Mouse (Mus musculus) neural tube, embryonic 12.5 days (tissue): ENCODE results near the gene Cpt1b. TPM values are rescaled to one million over a fixed set of nuclear protein-coding genes. Genes with fewer than 3 reads are reported as not detected.

Experiments
- ATAC-seq: fragments of 200-750 bp; cut with Nextera tagmentation; 2 replicates; pipeline ENCODE4 v1.8.0; 2017; ENCODE audit warnings: low read depth, mild to moderate bottlenecking, moderate TSS enrichment, moderate library complexity; ENCODE audit not compliant: low FRiP score
- H3K27ac ChIP-seq: fragments of 300-500 bp; sonication (generic); 2 replicates; pipeline ENCODE4 v1.5.1; 2016
- H3K27me3 ChIP-seq: fragments of 300-500 bp; sonication (generic); replicated peaks from 2 replicates; pipeline ENCODE4 v1.6.1; 2016; ENCODE audit warnings: mild to moderate bottlenecking
- H3K36me3 ChIP-seq: fragments of 300-500 bp; sonication (generic); 2 replicates; pipeline ENCODE4 v1.6.1; 2016; ENCODE audit warnings: mild to moderate bottlenecking
- H3K4me1 ChIP-seq: fragments of 300-500 bp; sonication (generic); 2 replicates; pipeline ENCODE4 v1.6.1; 2016
- H3K4me2 ChIP-seq: fragments of 300-500 bp; sonication (generic); replicated peaks from 2 replicates; pipeline ENCODE4 v1.6.1; 2016; ENCODE audit warnings: mild to moderate bottlenecking
- H3K4me3 ChIP-seq: fragments of 300-500 bp; sonication (generic); 2 replicates; pipeline ENCODE4 v1.5.1; 2016
- H3K9ac ChIP-seq: fragments of 300-500 bp; sonication (generic); 2 replicates; pipeline ENCODE4 v1.6.1; 2016; ENCODE audit warnings: mild to moderate bottlenecking
- H3K9me3 ChIP-seq: fragments of 300-500 bp; sonication (generic); 2 replicates; pipeline ENCODE4 v1.6.1; 2016; ENCODE audit warnings: mild to moderate bottlenecking
- WGBS: fragments of 180-500 bp; shearing (Covaris S2); methylation state at CpG from one replicate; pipeline ENCODE4 v1.1.7; 2016; 5-methylcytosine and 5-hydroxymethylcytosine counted together
- polyA plus RNA-seq: library from polyadenylated mRNA; unstranded; fragments of >200 nt; fragmentation: Nextera tagmentation; extraction: Ambion mirVana; gene quantifications from 2 replicates; pipeline ENCODE4 v1.2.1, GENCODE M21; 2016

The Cpt1b gene
- polyA plus RNA-seq, 1 experiment from 2014 or later, result 0.85 TPM

GRCm38 (mm10) chr15:89459821-89460220 is 34.2 kb upstream of the Cpt1b start:
- H3K4me3 ChIP-seq, result no peak overlapping the region
- ATAC-seq, result no peak
- peaks cover 62% of the 10 kb centered on the region for H3K36me3 ChIP-seq
- no peak overlapping the region for H3K9ac ChIP-seq
- no peaks in the 10 kb centered on the region for H3K9me3 ChIP-seq
- H3K27ac ChIP-seq, result no peak overlapping the region
- peaks cover 13% of the 10 kb centered on the region for H3K4me1 ChIP-seq
- H3K4me2 ChIP-seq, result no peak overlapping the region
- WGBS, result 87% methylated on average over 7 of the region's 7 CpGs
- H3K27me3 ChIP-seq, result no peaks in the 10 kb centered on the region

GRCm38 (mm10) chr15:89458942-89459341 is 33.3 kb upstream of the Cpt1b start:
- peaks cover 62% of the 10 kb centered on the region for H3K36me3 ChIP-seq
- H3K4me2 ChIP-seq, result no peak overlapping the region
- no peak overlapping the region for H3K4me3 ChIP-seq
- no peaks in the 10 kb centered on the region for H3K27me3 ChIP-seq
- no peak overlapping the region for H3K9ac ChIP-seq
- no peak for ATAC-seq
- H3K9me3 ChIP-seq, result no peaks in the 10 kb centered on the region
- peaks cover 17% of the 10 kb centered on the region for H3K4me1 ChIP-seq
- WGBS, result 95% methylated on average over 15 of the region's 15 CpGs
- H3K27ac ChIP-seq, result no peak overlapping the region

- Histone ChIP-seq H3K4me1 (peaks cover 21% of the 10 kb centered on the region), H3K9ac (0 out of 2 replicates have a peak overlapping the region, but pooled peaks have one; percentile 77), H3K27ac (no peak overlapping the region), H3K4me3 (peak overlapping the region; percentile 74), H3K27me3 (peaks cover 6% of the 10 kb centered on the region), H3K36me3 (peaks cover 41% of the 10 kb centered on the region), H3K9me3 (no peaks in the 10 kb centered on the region), H3K4me2 (peak overlapping the region; percentile 82)
- WGBS, result 87% methylated on average over 6 of the region's 6 CpGs
- ATAC-seq, result no peak
Observed at GRCm38 (mm10) chr15:89455642-89456041, 30.0 kb upstream of the Cpt1b start.

GRCm38 (mm10) chr15:89454857-89455256 is 29.2 kb upstream of the Cpt1b start:
- Histone ChIP-seq H3K9me3 (no peaks in the 10 kb centered on the region), H3K27me3 (peaks cover 6% of the 10 kb centered on the region), H3K4me2 (peak overlapping the region; percentile 82), H3K9ac (peak overlapping the region; percentile 77), H3K4me1 (peaks cover 21% of the 10 kb centered on the region), H3K27ac (0 out of 2 replicates have a peak overlapping the region, but pooled peaks have one; percentile 37), H3K4me3 (peak overlapping the region; percentile 74), H3K36me3 (peaks cover 33% of the 10 kb centered on the region)
- WGBS, result 25% methylated on average over 4 of the region's 6 CpGs
- peak; percentile 46; the same call in 1 of the 2 replicates for ATAC-seq

GRCm38 (mm10) chr15:89453865-89454478 is 28.3 kb upstream of the Cpt1b start, which contains the start of gene Mapk8ip2:
Gene Mapk8ip2 (plus strand): TSS chr15:89453913.
- Histone ChIP-seq H3K9ac (peak within 1 kb of the TSS; percentile 77), H3K27me3 (peaks cover 6% of the 10 kb centered on the region), H3K4me1 (peaks cover 21% of the 10 kb centered on the region), H3K4me3 (peak within 1 kb of the TSS; percentile 74), H3K27ac (peak within 1 kb of the TSS; percentile 62; the same call in 1 of the 2 replicates), H3K4me2 (peak within 1 kb of the TSS; percentile 82), H3K9me3 (no peaks in the 10 kb centered on the region), H3K36me3 (peaks cover 26% of the 10 kb centered on the region)
- ATAC-seq, result peak; percentile 77
- under 1% methylated on average over 53 of the region's 53 CpGs for WGBS

GRCm38 (mm10) chr15:89452906-89453864 is 27.5 kb upstream of the Cpt1b start:
- peak; percentile 63 for ATAC-seq
- peak overlapping the region; percentile 82 for H3K4me2 ChIP-seq
- peak overlapping the region; percentile 74 for H3K4me3 ChIP-seq
- 4% methylated on average over 24 of the region's 24 CpGs for WGBS
- peaks cover 6% of the 10 kb centered on the region for H3K27me3 ChIP-seq
- peak overlapping the region; percentile 62; the same call in 1 of the 2 replicates for H3K27ac ChIP-seq
- peaks cover 21% of the 10 kb centered on the region for H3K4me1 ChIP-seq
- peaks cover 20% of the 10 kb centered on the region for H3K36me3 ChIP-seq
- no peaks in the 10 kb centered on the region for H3K9me3 ChIP-seq
- peak overlapping the region; percentile 77 for H3K9ac ChIP-seq

- no peaks in the 10 kb centered on the region for H3K36me3 ChIP-seq
- no peak overlapping the region for H3K4me2 ChIP-seq
- H3K27me3 ChIP-seq, result no peaks in the 10 kb centered on the region
- no peak overlapping the region for H3K9ac ChIP-seq
- H3K9me3 ChIP-seq, result no peaks in the 10 kb centered on the region
- ATAC-seq, result no peak
- no peaks in the 10 kb centered on the region for H3K4me1 ChIP-seq
- WGBS, result 42% methylated on average over 8 of the region's 8 CpGs
- H3K27ac ChIP-seq, result no peak overlapping the region
- no peak overlapping the region for H3K4me3 ChIP-seq
Observed at GRCm38 (mm10) chr15:89442486-89443070, 16.9 kb upstream of the Cpt1b start.

- no peak for ATAC-seq
- Histone ChIP-seq H3K4me2 (no peak overlapping the region), H3K9me3 (no peaks in the 10 kb centered on the region), H3K4me3 (no peak overlapping the region), H3K36me3 (no peaks in the 10 kb centered on the region), H3K27me3 (no peaks in the 10 kb centered on the region), H3K4me1 (no peaks in the 10 kb centered on the region), H3K9ac (no peak overlapping the region), H3K27ac (no peak overlapping the region)
- 89% methylated on average over 5 of the region's 5 CpGs for WGBS
Observed at GRCm38 (mm10) chr15:89435878-89436277, 10.2 kb upstream of the Cpt1b start.

- 78% methylated on average over 3 of the region's 3 CpGs for WGBS
- 0 out of 2 replicates have a peak, but pooled peaks cover 3% of the 10 kb centered on the region for H3K4me1 ChIP-seq
- H3K27me3 ChIP-seq, result no peaks in the 10 kb centered on the region
- ATAC-seq, result no peak
- no peak overlapping the region for H3K4me2 ChIP-seq
- no peak overlapping the region for H3K4me3 ChIP-seq
- H3K9ac ChIP-seq, result no peak overlapping the region
- no peaks in the 10 kb centered on the region for H3K9me3 ChIP-seq
- H3K27ac ChIP-seq, result no peak overlapping the region
- no peaks in the 10 kb centered on the region for H3K36me3 ChIP-seq
Observed at GRCm38 (mm10) chr15:89434136-89434535, 8.5 kb upstream of the Cpt1b start.

- no peak overlapping the region for H3K4me3 ChIP-seq
- H3K27ac ChIP-seq, result no peak overlapping the region
- 82% methylated on average over 4 of the region's 4 CpGs for WGBS
- no peak overlapping the region for H3K9ac ChIP-seq
- peaks cover 12% of the 10 kb centered on the region; the same call in 1 of the 2 replicates for H3K4me1 ChIP-seq
- no peaks in the 10 kb centered on the region for H3K36me3 ChIP-seq
- H3K9me3 ChIP-seq, result no peaks in the 10 kb centered on the region
- no peak overlapping the region for H3K4me2 ChIP-seq
- ATAC-seq, result no peak
- no peaks in the 10 kb centered on the region for H3K27me3 ChIP-seq
Observed at GRCm38 (mm10) chr15:89432946-89433345, 7.3 kb upstream of the Cpt1b start.

GRCm38 (mm10) chr15:89431806-89432205 is 6.1 kb upstream of the Cpt1b start:
- Histone ChIP-seq H3K27me3 (no peaks in the 10 kb centered on the region), H3K36me3 (peaks cover 11% of the 10 kb centered on the region), H3K9me3 (no peaks in the 10 kb centered on the region), H3K9ac (no peak overlapping the region), H3K4me1 (peaks cover 12% of the 10 kb centered on the region; the same call in 1 of the 2 replicates), H3K4me3 (no peak overlapping the region), H3K27ac (no peak overlapping the region), H3K4me2 (no peak overlapping the region)
- WGBS, result 93% methylated on average over 6 of the region's 6 CpGs
- no peak for ATAC-seq

- Histone ChIP-seq H3K9me3 (no peaks in the 10 kb centered on the region), H3K4me1 (peaks cover 12% of the 10 kb centered on the region; the same call in 1 of the 2 replicates), H3K4me2 (no peak overlapping the region), H3K4me3 (no peak overlapping the region), H3K36me3 (peaks cover 16% of the 10 kb centered on the region), H3K27me3 (no peaks in the 10 kb centered on the region), H3K9ac (no peak overlapping the region), H3K27ac (no peak overlapping the region)
- 89% methylated on average over 3 of the region's 3 CpGs for WGBS
- no peak for ATAC-seq
Observed at GRCm38 (mm10) chr15:89431271-89431670, 5.6 kb upstream of the Cpt1b start.
